10 mouse cellular contexts compared by ENCODE assay signal in the genomic region with DNA sequence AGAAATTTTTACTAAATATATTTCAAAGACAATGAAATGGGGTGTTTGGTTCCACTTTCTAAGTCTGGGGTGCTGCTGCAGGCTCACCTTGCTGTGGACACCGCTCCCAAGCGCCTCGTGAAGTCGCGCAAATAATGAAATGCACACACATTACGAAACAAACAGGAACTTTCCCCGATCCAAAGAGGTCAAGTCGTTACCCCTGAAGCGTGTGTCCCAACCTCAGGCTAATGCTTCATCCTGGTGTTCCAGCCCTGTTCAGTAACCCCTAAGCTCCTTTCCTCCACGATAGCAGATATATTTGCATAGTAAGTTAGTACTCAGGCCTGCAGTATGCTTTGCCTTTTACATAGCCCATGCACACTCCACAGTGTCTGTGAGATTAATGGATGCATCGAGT. TPM values are rescaled to one million over a fixed set of nuclear protein-coding genes. Genes with fewer than 3 reads are reported as not detected.
A peak's percentile ranks its signal among the peaks of the same experiment; 100 is the strongest.
DNase-seq lines count a peak whose midpoint lies in the region; ATAC-seq and TF ChIP-seq lines count a peak whose summit lies in the region.
"Had no signal": no experiment of that assay in that cellular context is flagged by ENCODE, and none has a peak within 500 bp of the region (broad histone marks: within the 10 kb centered on the region; RNA-seq: fewer than 3 reads in every experiment).

No protein-coding gene starts in this region.

- no peak overlapping the region for H3K27ac ChIP-seq in hindbrain, postnatal 0 days
- H3K27ac ChIP-seq in hindbrain, embryonic 13.5 days = no peak overlapping the region
- no peak overlapping the region for H3K27ac ChIP-seq in intestine, embryonic 15.5 days
- no peak overlapping the region for H3K27ac ChIP-seq in liver, embryonic 13.5 days
- H3K27ac ChIP-seq: neural tube, embryonic 12.5 days had no signal

- ATAC-seq in hindbrain, postnatal 0 days = no peak
- no peak for ATAC-seq in hindbrain, embryonic 13.5 days (ENCODE audit: low FRiP score)
- ATAC-seq in intestine, embryonic 15.5 days = peak; percentile 44
- ATAC-seq in liver, embryonic 13.5 days (ENCODE audit: low read depth) = peak; percentile 48

- no peak overlapping the region; the same call in 1 of the 2 replicates for H3K9ac ChIP-seq in hindbrain, postnatal 0 days (replicated peaks; ENCODE audit: low read length)
- H3K9ac ChIP-seq in hindbrain, embryonic 13.5 days = no peak overlapping the region
- no peak overlapping the region for H3K9ac ChIP-seq in intestine, embryonic 15.5 days
- no peak overlapping the region for H3K9ac ChIP-seq in liver, embryonic 13.5 days

- H3K36me3 ChIP-seq in hindbrain, postnatal 0 days (ENCODE audit: insufficient read depth, low read length) = no peaks in the 10 kb centered on the region
- no peaks in the 10 kb centered on the region for H3K36me3 ChIP-seq in hindbrain, embryonic 13.5 days
- H3K36me3 ChIP-seq in intestine, embryonic 15.5 days = no peaks in the 10 kb centered on the region
- H3K36me3 ChIP-seq in liver, embryonic 13.5 days = no peaks in the 10 kb centered on the region
- no peaks in the 10 kb centered on the region for H3K36me3 ChIP-seq in myocyte (ENCODE audit: control insufficient read depth, insufficient read depth)
- H3K36me3 ChIP-seq: neural tube, embryonic 12.5 days had no signal

- H3K4me1 ChIP-seq in hindbrain, postnatal 0 days (ENCODE audit: insufficient read depth, low read length) = no peaks in the 10 kb centered on the region
- H3K4me1 ChIP-seq in hindbrain, embryonic 13.5 days (replicated peaks) = peaks cover 6% of the 10 kb centered on the region; the same call in 1 of the 2 replicates
- H3K4me1 ChIP-seq in intestine, embryonic 15.5 days (replicated peaks) = peaks cover 3% of the 10 kb centered on the region; the same call in 1 of the 2 replicates
- no peaks in the 10 kb centered on the region; the same call in 1 of the 2 replicates for H3K4me1 ChIP-seq in liver, embryonic 13.5 days (replicated peaks)

- H3K27me3 ChIP-seq in hindbrain, postnatal 0 days (ENCODE audit: insufficient read depth, low read length) = no peaks in the 10 kb centered on the region
- H3K27me3 ChIP-seq in hindbrain, embryonic 13.5 days = 0 out of 2 replicates have a peak, but pooled peaks cover 4% of the 10 kb centered on the region
- no peaks in the 10 kb centered on the region for H3K27me3 ChIP-seq in intestine, embryonic 15.5 days (replicated peaks)
- H3K27me3 ChIP-seq in liver, embryonic 13.5 days = 0 out of 2 replicates have a peak, but pooled peaks cover 5% of the 10 kb centered on the region
- no peaks in the 10 kb centered on the region for H3K27me3 ChIP-seq in myocyte (ENCODE audit: control insufficient read depth, insufficient read depth, insufficient read length)
- H3K27me3 ChIP-seq: neural tube, embryonic 12.5 days had no signal

- no peak for DNase-seq in hindbrain, postnatal 0 days (ENCODE audit: low spot score)
- no peak for DNase-seq in liver, embryonic 13.5 days
- DNase-seq in embryo, embryonic 9.5 days (ENCODE audit: extremely low spot score) = no peak
- DNase-seq in layer of hippocampus, postnatal 10 days (ENCODE audit: low spot score in 2 of 2) = no peak
- DNase-seq: thymus, postnatal 25 days had no signal

- peak overlapping the region; percentile 99; the same call in 1 of the 2 replicates for H3K4me2 ChIP-seq in hindbrain, postnatal 0 days (ENCODE audit: low read depth, low read length)
- H3K4me2 ChIP-seq in hindbrain, embryonic 13.5 days = no peak overlapping the region
- H3K4me2 ChIP-seq in intestine, embryonic 15.5 days (replicated peaks) = peak overlapping the region; percentile 99
- H3K4me2 ChIP-seq in liver, embryonic 13.5 days = peak overlapping the region; percentile 79
- H3K4me2 ChIP-seq in myocyte (ENCODE audit: low read depth) = no peak overlapping the region

- no peak for TF ChIP-seq POLR2A in myocyte (IDR thresholded peaks at IDR 0.05; ENCODE audit: insufficient read length, low read depth)

- no peaks in the 10 kb centered on the region for H3K9me3 ChIP-seq in hindbrain, postnatal 0 days (ENCODE audit: low read length)
- no peaks in the 10 kb centered on the region for H3K9me3 ChIP-seq in hindbrain, embryonic 13.5 days
- no peaks in the 10 kb centered on the region for H3K9me3 ChIP-seq in intestine, embryonic 15.5 days
- H3K9me3 ChIP-seq in liver, embryonic 13.5 days (replicated peaks) = no peaks in the 10 kb centered on the region
- H3K9me3 ChIP-seq: neural tube, embryonic 12.5 days had no signal

- no peak for TF ChIP-seq CTCF in hindbrain, postnatal 0 days (IDR thresholded peaks at IDR 0.05; ENCODE audit: low read depth)

- no peak overlapping the region for H3K4me3 ChIP-seq in hindbrain, postnatal 0 days (ENCODE audit: low read length)
- H3K4me3 ChIP-seq in hindbrain, embryonic 13.5 days = no peak overlapping the region
- no peak overlapping the region for H3K4me3 ChIP-seq in intestine, embryonic 15.5 days (replicated peaks)
- H3K4me3 ChIP-seq in liver, embryonic 13.5 days (replicated peaks) = no peak overlapping the region
- H3K4me3 ChIP-seq in myocyte = peak overlapping the region; percentile 25

- no peak overlapping the region for H3ac ChIP-seq in myocyte (ENCODE audit: control insufficient read depth, insufficient read length)

- no peaks in the 10 kb centered on the region for H3K79me2 ChIP-seq in myocyte (ENCODE audit: control insufficient read depth, insufficient read depth)

- 71% methylated on average over 11 of the region's 11 CpGs for WGBS in hindbrain, postnatal 0 days
- WGBS in hindbrain, embryonic 13.5 days = 71% methylated on average over 11 of the region's 11 CpGs
- 47% methylated on average over 11 of the region's 11 CpGs for WGBS in intestine, embryonic 15.5 days
- WGBS in liver, embryonic 13.5 days (ENCODE audit: insufficient replicate concordance) = 59% methylated on average over 11 of the region's 11 CpGs

TF ChIP-seq in myocyte, 11 proteins besides CTCF, POLR2A, EP300 and RAD21:
- TF ChIP-seq POLR2AphosphoS2 (IDR thresholded peaks at IDR 0.05; ENCODE audit: insufficient read length, low read depth) (no peak), MAX (IDR thresholded peaks at IDR 0.05; ENCODE audit: low read depth) (no peak), SRF (IDR thresholded peaks at IDR 0.05; ENCODE audit: control insufficient read depth, insufficient read length, low read depth) (no peak), USF1 (IDR thresholded peaks at IDR 0.05; ENCODE audit: low read depth) (no peak), MYOG (IDR thresholded peaks at IDR 0.05; ENCODE audit: control insufficient read depth in 1 of 3, insufficient read depth in 1 of 3, insufficient read length in 2 of 3, low read depth in 2 of 3) (no peak), TCF12 (IDR thresholded peaks at IDR 0.05; ENCODE audit: insufficient read depth, poor library complexity, severe bottlenecking) (no peak), E2F4 (IDR thresholded peaks at IDR 0.05; ENCODE audit: insufficient read depth) (no peak), TCF3 (IDR thresholded peaks at IDR 0.05; ENCODE audit: insufficient read length, low read depth) (no peak), MYOD1 (IDR thresholded peaks at IDR 0.05; ENCODE audit: control insufficient read depth in 1 of 3, insufficient read length in 2 of 3, low read depth in 2 of 3) (no peak), CEBPB (IDR thresholded peaks at IDR 0.05; ENCODE audit: insufficient read depth, poor library complexity, severe bottlenecking) (no peak), REST (IDR thresholded peaks at IDR 0.05; ENCODE audit: insufficient read depth, insufficient read length) (no peak)

RNA-seq across cellular contexts. Expression of gene Car8, which starts 0.9 kb away (rescaled TPM):
- 65.4 and 71.3 TPM in 2 replicates for total RNA-seq in hindbrain, postnatal 0 days (2014; rRNA removed)
- polyA plus RNA-seq in hindbrain, postnatal 0 days (2015; fragmentation: Nextera tagmentation; extraction: Ambion mirVana) = 82.4 and 93.7 TPM in 2 replicates
- 2.4 and 2.5 TPM in 2 replicates for polyA plus RNA-seq in hindbrain, embryonic 13.5 days (2015; fragmentation: Nextera tagmentation; extraction: Ambion mirVana)
- polyA plus RNA-seq in intestine, embryonic 15.5 days (2015; fragmentation: Nextera tagmentation; extraction: Ambion mirVana) = 40.8 and 44.2 TPM in 2 replicates
- 2.1 and 2.7 TPM in 2 replicates for polyA plus RNA-seq in liver, embryonic 13.5 days (2015; fragmentation: Nextera tagmentation; extraction: Ambion mirVana)
- polyA plus RNA-seq in myocyte (2012; fragmentation: generic; extraction: Trizol) = 0.37 TPM
- total RNA-seq in layer of hippocampus, postnatal 10 days (2021) = 10 to 100 TPM in 1 of 2 experiments, 1 to 10 TPM in 1; 9.7 to 10.2 TPM
- total RNA-seq: megakaryocyte-erythroid progenitor cell, adult 5-6 weeks had no signal

Comparison
In these comparisons a context has a peak if more than half of its experiments do, and no peak if none do; other contexts are left out.
1. H3K4me2 ChIP-seq: peak in hindbrain, postnatal 0 days (single experiment), intestine, embryonic 15.5 days (single experiment) and liver, embryonic 13.5 days (single experiment); none in hindbrain, embryonic 13.5 days (single experiment) and myocyte (single experiment).
2. RNA of gene Car8, which starts 0.9 kb away (polyA plus RNA-seq): 82.4 to 93.7 TPM in hindbrain, postnatal 0 days and 40.8 to 44.2 TPM in intestine, embryonic 15.5 days; 2.4 to 2.5 TPM in hindbrain, embryonic 13.5 days, 2.1 to 2.7 TPM in liver, embryonic 13.5 days and 0.37 TPM in myocyte (single experiment); every median in the first group is over 10 times any median in the second.
3. ATAC-seq: peak in intestine, embryonic 15.5 days (single experiment) and liver, embryonic 13.5 days (single experiment); none in hindbrain, postnatal 0 days (single experiment) and hindbrain, embryonic 13.5 days (single experiment).